Mouse (Mus musculus) spleen, adult 2 months (tissue): ENCODE results near the gene Gm45799.

Experiments
- CTCF ChIP-seq: fragments of 200-500 bp; IDR thresholded peaks from 2 replicates; pipeline ENCODE4 v1.5.1; 2011; ENCODE audit warnings: mild to moderate bottlenecking, inconsistent platforms; ENCODE audit not compliant: insufficient read depth, insufficient read length, insufficient replicate concordance; ENCODE audit errors: extremely low read depth
- POLR2A ChIP-seq: fragments of 200-500 bp; IDR thresholded peaks from 2 replicates; pipeline ENCODE4 v1.6.1; 2011; ENCODE audit warnings: low read depth, low read length, inconsistent platforms

DNA sequence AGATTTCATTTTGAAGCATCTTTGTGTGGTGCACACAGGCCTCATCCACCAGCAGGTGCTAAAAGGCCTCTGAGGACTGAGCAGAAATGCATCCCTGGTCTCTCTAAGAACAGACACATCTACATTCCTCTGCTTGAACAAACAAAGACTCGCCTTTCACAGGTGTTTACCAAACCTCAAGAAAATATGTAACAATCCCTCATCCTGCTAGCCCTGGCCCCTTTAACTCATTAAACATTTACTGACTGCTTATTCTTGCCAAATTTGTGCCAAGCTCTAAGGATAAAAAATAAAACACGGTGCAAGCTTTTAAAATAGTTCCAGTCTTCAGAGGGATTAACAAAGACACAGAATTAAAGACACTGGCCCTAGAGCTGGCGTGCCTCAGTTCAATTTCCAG is 20.7 kb upstream of the Gm45799 start:
- TF ChIP-seq CTCF (no peak), POLR2A (no peak)
